Mouse (Mus musculus): Measurements from ENCODE around the gene Inava. TPM values are rescaled to one million over a fixed set of nuclear protein-coding genes. Genes with fewer than 3 reads are reported as not detected.

Inava gene
- polyA plus RNA-seq, 1 experiment from 2014 or later = 23.2 TPM

GRCm38 (mm10) chr1:136228328-136229039, 5.6 kb downstream of the Inava start:
- no peak for DNase-seq (ENCODE audit: extremely low spot score, low spot score)
- H3K27me3 ChIP-seq (ENCODE audit: poor library complexity, severe bottlenecking) = peaks cover 16% of the 10 kb centered on the region; the same call in 1 of the 2 replicates
- H3K4me1 ChIP-seq = peaks cover 57% of the 10 kb centered on the region
- 19% methylated on average over 13 of the region's 13 CpGs for WGBS
- no peaks in the 10 kb centered on the region for H3K9me3 ChIP-seq
- H3K36me3 ChIP-seq (replicated peaks) = peaks cover 51% of the 10 kb centered on the region
- H3K27ac ChIP-seq = peak overlapping the region; percentile 80
- peak overlapping the region; percentile 72; the same call in 1 of the 2 replicates for H3K4me3 ChIP-seq

- Histone ChIP-seq H3K27ac (peak overlapping the region; percentile 80), H3K9me3 (no peaks in the 10 kb centered on the region), H3K27me3 (ENCODE audit: poor library complexity, severe bottlenecking) (peaks cover 16% of the 10 kb centered on the region; the same call in 1 of the 2 replicates), H3K36me3 (replicated peaks) (peaks cover 57% of the 10 kb centered on the region), H3K4me3 (no peak overlapping the region), H3K4me1 (peaks cover 55% of the 10 kb centered on the region)
- no peak for DNase-seq (ENCODE audit: extremely low spot score, low spot score)
- WGBS = 81% methylated on average over 4 of the region's 4 CpGs
These were observed 6.2 kb downstream of the Inava start for GRCm38 (mm10) chr1:136227870-136228269.

GRCm38 (mm10) chr1:136226626-136227025, 7.4 kb downstream of the Inava start:
- DNase-seq (ENCODE audit: extremely low spot score, low spot score) = no peak
- H3K27ac ChIP-seq = no peak overlapping the region
- peaks cover 15% of the 10 kb centered on the region; the same call in 1 of the 2 replicates for H3K27me3 ChIP-seq (ENCODE audit: poor library complexity, severe bottlenecking)
- no peak overlapping the region for H3K4me3 ChIP-seq
- H3K9me3 ChIP-seq = no peaks in the 10 kb centered on the region
- 93% methylated on average over 8 of the region's 8 CpGs for WGBS
- H3K36me3 ChIP-seq (replicated peaks) = peaks cover 69% of the 10 kb centered on the region
- peaks cover 43% of the 10 kb centered on the region for H3K4me1 ChIP-seq

- H3K36me3 ChIP-seq (replicated peaks) = peaks cover 77% of the 10 kb centered on the region
- WGBS = 97% methylated on average over 8 of the region's 8 CpGs
These were observed 8.2 kb downstream of the Inava start for GRCm38 (mm10) chr1:136225846-136226245.

GRCm38 (mm10) chr1:136223758-136224342, 10.2 kb downstream of the Inava start:
- 92% methylated on average over 10 of the region's 10 CpGs for whole genome bisulfite sequencing
- peaks cover 97% of the 10 kb centered on the region for H3K36me3 ChIP-seq (replicated peaks)

More at GRCm38 (mm10) chr1:136225846-136226245, 8.2 kb downstream of the Inava start:
- H3K27me3 ChIP-seq (ENCODE audit: poor library complexity, severe bottlenecking) = peaks cover 12% of the 10 kb centered on the region; the same call in 1 of the 2 replicates
- H3K4me1 ChIP-seq = peaks cover 35% of the 10 kb centered on the region
- H3K4me3 ChIP-seq = no peak overlapping the region
- H3K9me3 ChIP-seq = no peaks in the 10 kb centered on the region
- no peak overlapping the region for H3K27ac ChIP-seq
- no peak for DNase-seq (ENCODE audit: extremely low spot score, low spot score)

GRCm38 (mm10) chr1:136222386-136222785, 11.7 kb downstream of the Inava start:
- Histone ChIP-seq H3K4me3 (no peak overlapping the region), H3K4me1 (0 out of 2 replicates have a peak, but pooled peaks cover 3% of the 10 kb centered on the region), H3K36me3 (replicated peaks) (peaks cover 100% of the 10 kb centered on the region), H3K27me3 (ENCODE audit: poor library complexity, severe bottlenecking) (peaks cover 2% of the 10 kb centered on the region; the same call in 1 of the 2 replicates), H3K9me3 (no peaks in the 10 kb centered on the region), H3K27ac (no peak overlapping the region)
- no peak for DNase-seq (ENCODE audit: extremely low spot score, low spot score)
- 96% methylated on average over 10 of the region's 10 CpGs for WGBS

More at GRCm38 (mm10) chr1:136223758-136224342, 10.2 kb downstream of the Inava start:
- no peak overlapping the region for H3K4me3 ChIP-seq
- H3K27ac ChIP-seq = no peak overlapping the region
- peaks cover 3% of the 10 kb centered on the region; the same call in 1 of the 2 replicates for H3K27me3 ChIP-seq (ENCODE audit: poor library complexity, severe bottlenecking)
- H3K4me1 ChIP-seq = peaks cover 15% of the 10 kb centered on the region
- DNase-seq (ENCODE audit: extremely low spot score, low spot score) = no peak
- H3K9me3 ChIP-seq = no peaks in the 10 kb centered on the region

GRCm38 (mm10) chr1:136220037-136220871, 13.8 kb downstream of the Inava start:
- Histone ChIP-seq H3K36me3 (replicated peaks) (peaks cover 100% of the 10 kb centered on the region), H3K27ac (no peak overlapping the region), H3K4me3 (no peak overlapping the region), H3K9me3 (no peaks in the 10 kb centered on the region), H3K4me1 (no peaks in the 10 kb centered on the region), H3K27me3 (ENCODE audit: poor library complexity, severe bottlenecking) (no peaks in the 10 kb centered on the region)
- no peak for DNase-seq (ENCODE audit: extremely low spot score, low spot score)
- WGBS = 80% methylated on average over 10 of the region's 10 CpGs

- Histone ChIP-seq H3K9me3 (no peaks in the 10 kb centered on the region), H3K4me3 (no peak overlapping the region), H3K27ac (no peak overlapping the region), H3K36me3 (replicated peaks) (peaks cover 88% of the 10 kb centered on the region), H3K27me3 (ENCODE audit: poor library complexity, severe bottlenecking) (no peaks in the 10 kb centered on the region), H3K4me1 (no peaks in the 10 kb centered on the region)
- 88% methylated on average over 15 of the region's 15 CpGs for WGBS
- no peak for DNase-seq (ENCODE audit: extremely low spot score, low spot score)
These were observed 19.8 kb downstream of the Inava start for GRCm38 (mm10) chr1:136214304-136214703.

- Histone ChIP-seq H3K27me3 (ENCODE audit: poor library complexity, severe bottlenecking) (no peaks in the 10 kb centered on the region), H3K36me3 (replicated peaks) (peaks cover 80% of the 10 kb centered on the region)
- peak; percentile 36 for DNase-seq (ENCODE audit: extremely low spot score, low spot score)
These were observed 21.3 kb downstream of the Inava start, which contains the start of gene Mroh3 for GRCm38 (mm10) chr1:136212803-136213202. Gene Mroh3, minus strand, starts transcription at chr1:136212828.

GRCm38 (mm10) chr1:136190033-136190432, 44.0 kb downstream of the Inava start:
- Histone ChIP-seq H3K4me1 (no peaks in the 10 kb centered on the region), H3K27ac (no peak overlapping the region), H3K9me3 (no peaks in the 10 kb centered on the region), H3K27me3 (ENCODE audit: poor library complexity, severe bottlenecking) (no peaks in the 10 kb centered on the region), H3K4me3 (no peak overlapping the region), H3K36me3 (replicated peaks) (no peaks in the 10 kb centered on the region)
- 93% methylated on average over 5 of the region's 5 CpGs for WGBS
- DNase-seq (ENCODE audit: extremely low spot score, low spot score) = no peak

More at GRCm38 (mm10) chr1:136212803-136213202, 21.3 kb downstream of the Inava start, which contains the start of gene Mroh3:
- 38% methylated on average over 3 of the region's 3 CpGs for WGBS
- Histone ChIP-seq H3K27ac (no peak within 1 kb of the TSS), H3K9me3 (no peaks in the 10 kb centered on the region), H3K4me1 (no peaks in the 10 kb centered on the region), H3K4me3 (no peak within 1 kb of the TSS)

- Histone ChIP-seq H3K27ac (no peak overlapping the region), H3K4me3 (no peak overlapping the region), H3K27me3 (ENCODE audit: poor library complexity, severe bottlenecking) (0 out of 2 replicates have a peak, but pooled peaks cover 4% of the 10 kb centered on the region), H3K36me3 (replicated peaks) (peaks cover 25% of the 10 kb centered on the region), H3K9me3 (no peaks in the 10 kb centered on the region), H3K4me1 (peaks cover 7% of the 10 kb centered on the region)
- DNase-seq (ENCODE audit: extremely low spot score, low spot score) = no peak
- 86% methylated on average over 2 of the region's 2 CpGs for WGBS
These were observed 54.5 kb downstream of the Inava start for GRCm38 (mm10) chr1:136179511-136180001.

- H3K4me3 ChIP-seq = no peak overlapping the region
- no peak overlapping the region for H3K27ac ChIP-seq
- H3K36me3 ChIP-seq (replicated peaks) = peaks cover 28% of the 10 kb centered on the region
- WGBS = 67% methylated on average over 6 of the region's 6 CpGs
- DNase-seq (ENCODE audit: extremely low spot score, low spot score) = no peak
- H3K9me3 ChIP-seq = no peaks in the 10 kb centered on the region
- H3K4me1 ChIP-seq = peaks cover 15% of the 10 kb centered on the region
- 0 out of 2 replicates have a peak, but pooled peaks cover 6% of the 10 kb centered on the region for H3K27me3 ChIP-seq (ENCODE audit: poor library complexity, severe bottlenecking)
These were observed 55.3 kb downstream of the Inava start for GRCm38 (mm10) chr1:136178741-136179140.

All from forebrain, embryonic 10.5 days (tissue).